Mouse (Mus musculus): ENCODE results near the gene Polr1c.

Gene Polr1c

GRCm38 (mm10) chr17:46210550-46210949 lies 37.3 kb downstream of the Polr1c start:
- no peak for DNase-seq (ENCODE audit: low spot score)

GRCm38 (mm10) chr17:46206676-46207075 lies 41.2 kb downstream of the Polr1c start:
- no peak for DNase-seq (ENCODE audit: low spot score)

GRCm38 (mm10) chr17:46203078-46203477 lies 44.8 kb downstream of the Polr1c start:
- peak; percentile 11 for DNase-seq (ENCODE audit: low spot score)

- peak; percentile 83 for DNase-seq (ENCODE audit: low spot score)
Measured at GRCm38 (mm10) chr17:46202421-46203071, 45.3 kb downstream of the Polr1c start, which contains the start of the genes Polh and Xpo5. Gene Polh (minus strand): TSS chr17:46202645. Gene Xpo5 (plus strand): TSS chr17:46202782.

- DNase-seq (ENCODE audit: low spot score) = no peak
Measured at GRCm38 (mm10) chr17:46201151-46201550, 46.7 kb downstream of the Polr1c start.
